Mouse (Mus musculus) small intestine, adult 10 weeks (tissue): ENCODE results near the gene Aldh1a3. TPM values are rescaled to one million over a fixed set of nuclear protein-coding genes. Genes with fewer than 3 reads are reported as not detected.

Experiments
- polyA plus RNA-seq: library from polyadenylated mRNA; stranded (reverse); fragments of 350-450 nt; fragmentation: Illumina TruSeq; extraction: RNeasy Lipid Tissue Mini Kit (QIAGEN cat#74804); gene quantifications from one replicate; pipeline ENCODE4 v1.2.3, GENCODE M21; 2014; ENCODE audit warnings: low replicate concordance

The Aldh1a3 gene
- polyA plus RNA-seq = 46.7 TPM

DNA sequence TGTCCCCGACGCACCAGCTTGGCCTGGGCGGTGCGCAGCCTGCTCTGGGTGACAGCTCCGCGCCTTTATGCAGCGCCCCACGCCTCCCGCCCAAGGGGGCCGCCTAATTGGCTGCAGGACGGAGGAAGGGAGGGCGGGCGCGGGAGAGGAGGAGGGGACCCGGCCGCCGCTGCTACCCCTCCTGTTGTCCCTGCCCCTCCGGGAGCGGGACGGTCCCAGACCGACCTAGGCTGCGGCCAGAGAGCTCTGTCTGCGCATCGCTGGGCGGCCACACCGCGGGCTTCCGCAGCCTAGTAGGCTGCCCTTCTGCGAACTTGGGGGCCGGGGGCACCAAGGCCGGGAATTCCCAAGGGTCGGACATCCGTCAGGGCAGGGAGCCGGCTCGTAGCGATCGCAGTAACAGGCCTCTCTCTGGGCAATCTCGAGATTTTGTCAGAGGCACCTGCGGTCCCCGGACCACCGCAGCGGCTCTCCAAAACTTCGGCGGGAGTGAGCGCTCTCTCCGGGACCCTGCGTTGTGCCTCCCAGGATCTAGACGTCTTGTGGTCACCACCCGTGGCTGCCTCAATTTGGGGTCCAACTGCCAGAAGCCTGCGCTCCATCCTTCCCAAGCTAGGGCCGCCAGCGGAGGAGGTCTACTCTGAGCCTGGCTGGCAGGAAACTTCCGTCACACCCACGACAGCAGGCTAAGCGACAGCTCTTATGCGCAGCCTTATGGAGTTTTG lies at the start of gene Aldh1a3:
TSS of gene Aldh1a3 (minus strand) at position 81 of the 725 bp plus-strand sequence.

GRCm38 (mm10) chr7:66387813-66388521 lies 39.4 kb downstream of the Aldh1a3 start, which contains the start of gene Lrrk1:
Gene Lrrk1 (minus strand): TSS chr7:66388350.

GRCm38 (mm10) chr7:66365904-66366303 lies 61.4 kb downstream of the Aldh1a3 start, which contains the start of gene Gm10974:
Gene Gm10974 (plus strand): TSS chr7:66365905.

Other genes starting within 250 kb of the Aldh1a3 start
- not detected for gene Gm10974, start 61.6 kb downstream of the Aldh1a3 start, polyA plus RNA-seq
- gene Lrrk1, start 39.2 kb downstream of the Aldh1a3 start, polyA plus RNA-seq = 3.4 TPM